Mouse (Mus musculus): ENCODE data around the gene Tmem108.
A peak's percentile ranks its signal among the peaks of the same experiment; 100 is the strongest.

DNA sequence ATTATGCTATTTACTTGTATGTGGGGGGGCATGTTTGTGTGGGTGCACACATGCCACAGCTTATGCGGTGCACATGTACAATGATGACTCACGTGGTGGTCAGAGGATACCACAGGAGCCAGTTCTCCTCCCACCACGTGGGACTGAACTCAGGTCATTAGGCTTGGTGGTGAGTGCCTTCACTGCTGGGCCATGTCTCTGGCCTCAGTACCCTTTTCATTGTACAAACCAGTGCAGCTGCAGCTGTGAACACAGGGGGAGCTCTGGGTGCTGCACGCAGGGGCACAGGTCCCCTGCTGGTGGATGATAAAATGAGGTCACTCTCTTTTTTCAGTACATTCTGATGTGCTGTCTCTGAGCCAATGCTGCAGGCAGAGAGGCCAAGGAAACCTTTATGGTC, 327.5 kb downstream of the Tmem108 start:
- peak; percentile 33 for TF ChIP-seq CTCF (IDR thresholded peaks at IDR 0.05)
- TF ChIP-seq POLR2A (IDR thresholded peaks at IDR 0.05; ENCODE audit: insufficient read depth, low read depth, low read length), result no peak
- TF ChIP-seq EP300 (IDR thresholded peaks at IDR 0.05; ENCODE audit: insufficient read depth, low read depth, low read length), result no peak
